Mouse (Mus musculus): ENCODE measurements around the gene Bud31. TPM values are rescaled to one million over a fixed set of nuclear protein-coding genes. Genes with fewer than 3 reads are reported as not detected.

Gene Bud31
- total and polyA plus RNA-seq, 3 experiments = 36.6 to 66.5 (median 56.5) TPM

DNA sequence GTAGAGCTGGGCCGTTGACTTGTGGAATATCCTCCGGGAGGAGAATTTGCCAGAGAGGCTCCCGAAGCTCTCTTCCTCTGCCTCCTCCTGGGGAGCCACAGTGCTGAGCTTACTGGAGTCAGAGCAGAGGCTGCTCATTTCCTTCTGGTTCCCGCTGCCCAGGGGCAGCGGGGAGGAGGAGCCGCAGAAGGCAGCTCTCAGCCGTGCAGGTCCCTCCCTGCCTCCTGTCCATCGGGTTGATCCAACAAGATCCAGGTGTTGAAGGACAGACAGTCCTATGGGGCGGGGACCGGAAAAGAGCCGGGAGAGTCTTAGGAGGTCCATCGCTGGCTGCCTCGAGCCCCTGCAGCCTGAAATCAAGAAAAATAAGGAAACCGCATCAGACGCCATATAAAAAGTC lies 25.0 kb downstream of the Bud31 start:
- peaks cover 2% of the 10 kb centered on the region; the same call in 1 of the 2 replicates for H3K79me2 ChIP-seq (replicated peaks; ENCODE audit: control insufficient read depth, insufficient read depth, low read length)
- peak overlapping the region; percentile 95 for H3K27ac ChIP-seq
- H3K36me3 ChIP-seq (ENCODE audit: control insufficient read depth, insufficient read depth, low read length) = peaks cover 3% of the 10 kb centered on the region; the same call in 1 of the 2 replicates
- no peak overlapping the region for H3K9ac ChIP-seq (ENCODE audit: low read depth, low read length)
- no peak for DNase-seq
- H3K4me1 ChIP-seq (ENCODE audit: control insufficient read depth, insufficient read depth, low read length) = peaks cover 7% of the 10 kb centered on the region
- intact Hi-C loops (cut with DNase I) = loop anchor here (5.0 kb wide), 1 partner anchor 1853 kb away; no protein-coding TSS in a partner anchor
- WGBS = 63% methylated on average over 15 of the region's 15 CpGs
- peak overlapping the region; percentile 82 for H3K4me3 ChIP-seq
- no peak for TF ChIP-seq POLR2A (IDR thresholded peaks at IDR 0.05; ENCODE audit: insufficient read depth, low read depth, low read length)
- TF ChIP-seq EP300 (IDR thresholded peaks at IDR 0.05; ENCODE audit: insufficient read depth, low read depth, low read length) = no peak
- TF ChIP-seq CTCF (IDR thresholded peaks at IDR 0.05) = no peak
- no peaks in the 10 kb centered on the region for H3K27me3 ChIP-seq (ENCODE audit: control insufficient read depth, insufficient read depth, low read length)

GRCm38 (mm10) chr5:145166536-145167305 lies 26.6 kb downstream of the Bud31 start, which contains the start of the genes Ptcd1 and Cpsf4:
TSS of gene Ptcd1 (minus strand) at chr5:145167108.
TSS of gene Cpsf4 (plus strand) at chr5:145167213.
- peak within 1 kb of the TSS; percentile 82 for H3K4me3 ChIP-seq
- intact Hi-C loops (cut with DNase I) = loop anchor here (1.0 to 5.0 kb wide), 4 partner anchors 24 to 1854 kb away; partner anchors contain the start of genes Bud31 and Pdap1
- H3K36me3 ChIP-seq (ENCODE audit: control insufficient read depth, insufficient read depth, low read length) = peaks cover 3% of the 10 kb centered on the region; the same call in 1 of the 2 replicates
- peaks cover 7% of the 10 kb centered on the region for H3K4me1 ChIP-seq (ENCODE audit: control insufficient read depth, insufficient read depth, low read length)
- peak; percentile 99 for DNase-seq
- H3K27ac ChIP-seq = peak within 1 kb of the TSS; percentile 95
- TF ChIP-seq EP300 (IDR thresholded peaks at IDR 0.05; ENCODE audit: insufficient read depth, low read depth, low read length) = peak; percentile 68; the same call in 1 of the 2 replicates
- no peak for TF ChIP-seq CTCF (IDR thresholded peaks at IDR 0.05)
- peak; percentile 96 for TF ChIP-seq POLR2A (IDR thresholded peaks at IDR 0.05; ENCODE audit: insufficient read depth, low read depth, low read length)
- peaks cover 2% of the 10 kb centered on the region; the same call in 1 of the 2 replicates for H3K79me2 ChIP-seq (replicated peaks; ENCODE audit: control insufficient read depth, insufficient read depth, low read length)
- WGBS = under 1% methylated on average over 50 of the region's 51 CpGs
- peak within 1 kb of the TSS; percentile 93 for H3K9ac ChIP-seq (ENCODE audit: low read depth, low read length)
- H3K27me3 ChIP-seq (ENCODE audit: control insufficient read depth, insufficient read depth, low read length) = no peaks in the 10 kb centered on the region

GRCm38 (mm10) chr5:145167306-145167661 lies 27.1 kb downstream of the Bud31 start:
- Histone ChIP-seq H3K4me1 (ENCODE audit: control insufficient read depth, insufficient read depth, low read length) (peaks cover 7% of the 10 kb centered on the region), H3K4me3 (peak overlapping the region; percentile 82), H3K27ac (peak overlapping the region; percentile 95), H3K9ac (ENCODE audit: low read depth, low read length) (peak overlapping the region; percentile 93), H3K36me3 (ENCODE audit: control insufficient read depth, insufficient read depth, low read length) (peaks cover 3% of the 10 kb centered on the region; the same call in 1 of the 2 replicates), H3K79me2 (replicated peaks; ENCODE audit: control insufficient read depth, insufficient read depth, low read length) (peaks cover 2% of the 10 kb centered on the region; the same call in 1 of the 2 replicates), H3K27me3 (ENCODE audit: control insufficient read depth, insufficient read depth, low read length) (no peaks in the 10 kb centered on the region)
- no peak for TF ChIP-seq POLR2A (IDR thresholded peaks at IDR 0.05; ENCODE audit: insufficient read depth, low read depth, low read length)
- TF ChIP-seq CTCF (IDR thresholded peaks at IDR 0.05) = no peak
- no peak for TF ChIP-seq EP300 (IDR thresholded peaks at IDR 0.05; ENCODE audit: insufficient read depth, low read depth, low read length)
- no peak for DNase-seq
- intact Hi-C loops (cut with DNase I) = loop anchor here (1.0 to 5.0 kb wide), 4 partner anchors 24 to 1855 kb away; partner anchors contain the start of genes Bud31 and Pdap1
- under 1% methylated on average over 28 of the region's 28 CpGs for WGBS

DNA sequence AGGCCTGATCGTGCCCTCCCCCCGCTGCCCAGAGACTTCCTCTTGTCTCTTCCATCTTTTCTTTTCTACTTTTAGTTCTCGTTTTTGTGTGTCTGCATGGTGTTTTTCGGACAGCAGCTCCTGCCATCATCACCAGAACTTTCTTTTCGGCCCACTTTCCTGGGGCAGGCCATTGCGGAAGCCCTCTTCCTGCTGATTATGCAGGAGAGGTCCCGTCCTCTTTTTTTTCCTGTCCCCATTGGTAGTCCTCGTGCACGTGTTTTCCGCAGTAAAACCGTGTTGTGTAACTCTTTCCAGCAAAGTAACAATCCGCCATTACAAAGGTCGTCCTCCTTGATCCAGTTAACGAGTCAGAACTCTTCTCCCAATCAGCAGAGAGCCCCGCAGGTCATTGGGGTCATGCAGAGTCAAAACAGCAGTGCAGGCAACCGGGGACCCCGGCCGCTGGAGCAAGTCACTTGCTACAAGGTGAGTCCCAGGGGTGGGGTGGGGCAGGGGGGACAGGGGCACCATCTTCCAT lies 38.4 kb downstream of the Bud31 start:
- intact Hi-C loops (cut with DNase I) = no loop called here
- H3K27me3 ChIP-seq (ENCODE audit: control insufficient read depth, insufficient read depth, low read length) = no peaks in the 10 kb centered on the region
- TF ChIP-seq CTCF (IDR thresholded peaks at IDR 0.05) = no peak
- TF ChIP-seq POLR2A (IDR thresholded peaks at IDR 0.05; ENCODE audit: insufficient read depth, low read depth, low read length) = no peak
- TF ChIP-seq EP300 (IDR thresholded peaks at IDR 0.05; ENCODE audit: insufficient read depth, low read depth, low read length) = no peak
- H3K79me2 ChIP-seq (replicated peaks; ENCODE audit: control insufficient read depth, insufficient read depth, low read length) = no peaks in the 10 kb centered on the region
- H3K4me3 ChIP-seq = no peak overlapping the region
- no peaks in the 10 kb centered on the region for H3K36me3 ChIP-seq (ENCODE audit: control insufficient read depth, insufficient read depth, low read length)
- no peaks in the 10 kb centered on the region for H3K4me1 ChIP-seq (ENCODE audit: control insufficient read depth, insufficient read depth, low read length)
- no peak overlapping the region for H3K9ac ChIP-seq (ENCODE audit: low read depth, low read length)
- no peak for DNase-seq
- no peak overlapping the region for H3K27ac ChIP-seq
- WGBS = 77% methylated on average over 18 of the region's 18 CpGs

DNA sequence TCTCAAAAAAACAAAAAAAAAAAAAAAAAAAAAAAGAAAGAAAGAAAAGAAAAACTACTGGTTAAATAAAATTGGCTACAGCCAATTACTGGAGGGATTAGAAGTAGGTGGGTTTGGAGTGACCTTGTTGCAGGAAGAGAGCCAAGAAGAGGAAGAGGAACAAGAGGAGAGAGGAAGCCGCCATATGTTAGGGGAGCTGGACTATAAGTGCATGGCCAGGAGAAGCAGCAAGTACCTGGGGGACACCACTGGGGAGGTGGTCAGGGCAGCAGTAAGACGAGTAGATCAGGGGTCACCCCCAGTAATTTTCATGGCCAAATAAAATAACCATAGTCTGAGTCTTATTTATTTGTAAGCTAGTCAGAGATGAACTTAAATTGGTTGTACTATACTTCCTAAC lies 45.1 kb downstream of the Bud31 start:
- DNase-seq = no peak
- Histone ChIP-seq H3K9ac (ENCODE audit: low read depth, low read length) (no peak overlapping the region), H3K4me1 (ENCODE audit: control insufficient read depth, insufficient read depth, low read length) (peaks cover 7% of the 10 kb centered on the region), H3K4me3 (no peak overlapping the region), H3K27me3 (ENCODE audit: control insufficient read depth, insufficient read depth, low read length) (no peaks in the 10 kb centered on the region), H3K36me3 (ENCODE audit: control insufficient read depth, insufficient read depth, low read length) (peaks cover 13% of the 10 kb centered on the region), H3K27ac (no peak overlapping the region), H3K79me2 (replicated peaks; ENCODE audit: control insufficient read depth, insufficient read depth, low read length) (peaks cover 3% of the 10 kb centered on the region)
- no peak for TF ChIP-seq CTCF (IDR thresholded peaks at IDR 0.05)
- no peak for TF ChIP-seq EP300 (IDR thresholded peaks at IDR 0.05; ENCODE audit: insufficient read depth, low read depth, low read length)
- TF ChIP-seq POLR2A (IDR thresholded peaks at IDR 0.05; ENCODE audit: insufficient read depth, low read depth, low read length) = no peak
- WGBS = 75% methylated on average over 2 of the region's 2 CpGs
- intact Hi-C loops (cut with DNase I) = no loop called here

Data from heart, adult 2 months (tissue).